Mouse (Mus musculus) kidney, adult 11 months (tissue): Measurements from ENCODE around the gene Cnn2.

Source experiments
- DNase-seq: peaks from one replicate; pipeline ENCODE4 v3.0.0; 2022

Cnn2 gene

DNA sequence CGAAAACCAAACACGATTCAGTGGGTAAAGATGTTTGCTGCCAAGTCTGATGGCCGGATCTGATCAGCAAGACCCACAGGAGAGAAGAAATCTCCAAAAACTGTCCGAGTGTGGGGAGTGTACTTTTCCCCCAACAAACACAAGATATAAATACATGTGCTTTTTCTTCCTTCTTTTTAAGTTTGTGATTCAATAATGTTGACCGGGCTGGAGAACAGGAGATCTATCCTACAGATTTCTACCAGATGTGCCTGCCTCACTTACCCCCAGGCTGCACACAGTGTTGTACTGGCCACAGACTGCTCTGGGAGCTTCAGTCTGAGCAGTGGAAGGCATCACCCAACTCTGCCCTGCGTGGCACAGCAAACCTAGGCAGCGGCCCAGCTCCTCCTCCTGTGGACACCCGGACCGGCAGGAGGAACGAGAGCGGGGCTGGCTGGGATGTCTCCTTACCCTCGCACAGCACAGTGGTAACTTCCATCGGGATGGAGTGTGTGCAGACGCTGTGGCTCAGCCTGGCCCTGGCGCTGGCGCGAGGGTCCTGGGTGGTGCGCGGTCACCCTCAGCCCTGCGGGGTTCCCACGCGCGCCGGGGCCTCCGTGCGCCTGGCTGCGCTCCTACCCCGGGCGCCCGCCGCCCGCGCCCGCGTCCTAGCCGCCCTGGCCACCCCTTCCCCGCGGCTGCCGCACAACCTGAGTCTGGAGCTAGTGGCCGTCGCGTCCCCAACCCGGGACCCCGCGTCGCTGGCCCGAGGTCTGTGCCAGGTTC lies 17.8 kb upstream of the Cnn2 start, which contains the start of gene Grin3b:
Gene Grin3b (plus strand): TSS at position 301 of the 768 bp plus-strand sequence.
- no peak for DNase-seq

DNA sequence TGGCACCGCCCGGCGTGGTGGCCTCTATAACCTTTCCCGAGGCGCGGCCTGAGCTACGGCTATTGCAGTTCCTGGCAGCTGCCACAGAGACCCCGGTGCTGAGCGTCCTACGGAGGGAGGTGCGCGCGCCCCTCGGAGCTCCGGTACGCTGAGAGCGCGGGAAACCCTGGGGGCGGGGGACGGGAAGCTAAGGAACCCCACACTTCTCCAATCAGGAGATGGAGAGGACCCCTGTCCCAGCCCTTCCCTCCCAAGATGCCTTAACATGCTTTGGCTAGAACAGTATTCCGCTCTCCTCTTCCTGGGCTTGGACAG lies 17.2 kb upstream of the Cnn2 start:
- no peak for DNase-seq

DNA sequence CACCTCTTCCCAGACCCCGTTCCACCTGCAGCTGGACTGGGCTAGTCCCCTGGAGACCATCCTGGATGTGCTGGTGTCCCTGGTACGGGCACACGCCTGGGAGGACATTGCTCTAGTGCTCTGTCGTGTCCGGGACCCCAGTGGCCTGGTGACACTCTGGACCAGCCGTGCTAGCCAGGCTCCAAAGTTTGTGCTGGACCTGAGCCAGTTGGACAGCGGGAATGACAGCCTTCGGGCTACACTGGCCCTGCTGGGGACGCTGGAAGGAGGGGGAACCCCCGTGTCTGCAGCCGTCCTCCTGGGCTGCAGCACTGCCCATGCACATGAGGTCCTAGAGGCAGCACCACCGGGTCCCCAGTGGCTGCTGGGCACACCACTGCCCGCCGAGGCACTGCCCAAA lies 15.6 kb upstream of the Cnn2 start:
- DNase-seq: no peak

DNA sequence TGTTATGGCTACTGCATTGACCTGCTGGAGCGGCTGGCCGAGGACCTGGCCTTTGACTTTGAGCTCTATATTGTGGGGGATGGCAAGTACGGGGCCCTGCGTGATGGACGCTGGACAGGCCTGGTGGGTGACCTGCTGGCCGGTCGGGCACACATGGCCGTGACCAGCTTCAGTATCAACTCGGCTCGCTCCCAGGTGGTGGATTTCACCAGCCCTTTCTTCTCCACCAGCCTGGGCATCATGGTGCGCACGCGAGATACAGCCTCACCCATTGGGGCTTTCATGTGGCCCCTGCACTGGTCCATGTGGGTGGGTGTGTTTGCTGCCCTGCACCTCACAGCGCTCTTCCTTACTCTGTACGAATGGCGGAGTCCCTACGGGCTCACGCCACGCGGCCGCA lies 14.3 kb upstream of the Cnn2 start:
- no peak for DNase-seq

DNA sequence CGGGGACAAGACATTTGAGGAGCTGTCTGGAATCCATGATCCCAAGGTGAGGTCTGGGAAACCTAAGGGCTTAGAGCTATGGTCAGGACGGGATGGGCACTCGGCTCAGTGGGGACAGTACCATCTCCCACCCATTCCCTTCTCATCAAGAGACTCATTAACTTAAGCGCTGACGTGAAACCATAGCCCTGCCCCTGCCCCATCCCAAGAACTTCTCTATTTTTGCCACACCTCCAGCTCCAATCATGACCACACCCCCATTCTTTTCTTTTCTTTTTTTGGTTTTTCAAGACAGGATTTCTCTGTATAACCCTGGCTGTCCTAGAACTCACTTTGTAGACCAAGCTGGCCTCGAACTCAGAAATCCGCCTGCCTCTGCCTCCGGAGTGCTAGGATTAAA lies 13.7 kb upstream of the Cnn2 start:
- no peak for DNase-seq

DNA sequence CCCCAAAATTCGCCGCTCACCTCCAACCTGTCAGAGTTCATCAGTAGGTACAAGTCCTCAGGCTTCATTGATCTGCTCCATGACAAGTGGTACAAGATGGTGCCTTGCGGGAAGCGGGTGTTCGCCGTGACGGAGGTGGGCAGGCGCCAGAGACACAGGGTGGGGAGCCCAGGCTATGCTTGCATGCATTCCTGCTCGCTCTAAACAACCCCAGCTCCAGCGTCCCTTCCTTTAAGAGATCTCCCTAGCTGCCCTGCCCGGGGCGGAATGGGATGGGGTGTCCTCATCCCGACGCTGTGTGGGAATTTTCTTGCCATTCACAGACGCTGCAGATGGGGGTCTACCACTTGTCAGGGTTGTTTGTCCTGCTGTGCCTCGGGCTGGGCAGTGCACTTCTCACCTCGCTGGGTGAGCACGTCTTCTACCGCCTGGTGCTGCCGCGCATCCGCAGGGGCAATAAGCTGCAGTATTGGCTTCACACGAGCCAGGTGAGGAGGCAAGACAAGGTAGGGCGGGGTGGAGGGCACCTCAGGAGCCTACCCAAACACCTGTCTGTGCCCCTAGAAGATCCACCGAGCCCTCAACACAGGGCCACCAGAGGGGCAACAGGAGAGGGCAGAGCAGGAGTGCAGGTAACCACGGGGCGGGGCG lies 12.2 kb upstream of the Cnn2 start:
- DNase-seq: no peak

DNA sequence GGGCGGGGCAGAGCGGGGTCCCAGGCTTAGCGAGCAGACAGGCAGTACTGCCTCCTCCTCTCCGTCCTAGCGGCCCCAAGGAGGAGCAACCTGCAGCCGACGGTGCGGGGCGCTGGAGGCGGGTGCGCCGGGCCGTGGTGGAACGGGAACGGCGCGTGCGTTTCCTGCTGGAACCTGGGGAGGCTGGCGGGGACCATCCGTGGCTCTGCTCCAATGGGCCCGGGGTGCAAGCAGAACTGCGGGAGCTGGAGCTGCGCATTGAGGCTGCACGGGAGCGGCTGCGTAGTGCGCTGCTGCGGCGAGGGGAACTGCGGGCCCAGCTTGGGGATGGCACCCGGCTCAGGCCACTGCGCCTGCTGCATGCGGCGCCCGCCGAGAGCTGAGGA lies 11.7 kb upstream of the Cnn2 start:
- no peak for DNase-seq

DNA sequence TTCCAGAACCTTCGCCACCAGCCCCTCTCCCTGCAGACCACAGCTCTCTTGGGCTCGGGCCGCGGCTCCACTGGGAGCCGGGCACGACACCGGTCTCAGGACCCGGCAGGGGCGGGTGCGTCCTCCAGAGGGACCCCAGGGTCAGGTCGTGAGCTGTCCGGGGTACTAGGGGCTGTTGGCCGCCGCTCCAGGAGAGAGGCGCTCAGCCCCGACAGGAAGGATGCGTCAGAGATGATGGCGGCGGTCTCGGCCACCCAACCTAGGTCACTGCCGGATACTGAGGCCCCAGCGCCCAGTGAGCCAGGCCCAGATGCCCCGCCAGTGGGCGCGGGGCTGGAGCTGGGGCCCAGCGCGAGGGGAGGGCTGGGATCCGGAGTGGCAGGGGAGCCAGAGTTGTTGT lies 11.1 kb upstream of the Cnn2 start:
- no peak for DNase-seq

DNA sequence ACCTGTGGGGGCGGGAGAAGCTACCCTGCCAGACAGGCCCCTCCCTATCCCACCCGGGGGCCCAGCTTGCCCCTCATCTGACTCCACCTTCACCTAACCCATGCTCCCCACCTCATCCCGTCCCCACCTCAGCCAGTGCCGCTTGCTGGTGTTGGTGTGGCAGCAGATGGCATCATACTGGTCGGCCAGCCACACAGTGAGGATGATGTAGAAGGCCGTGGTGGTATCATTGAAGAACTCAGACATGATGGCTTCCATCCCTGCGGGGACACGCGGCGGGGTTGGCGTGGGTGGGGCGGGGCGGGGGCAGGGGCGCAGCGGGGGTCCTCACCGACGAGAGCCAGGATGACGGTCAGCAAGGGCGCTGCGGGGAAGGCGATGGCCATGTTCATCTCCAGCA lies 10.3 kb upstream of the Cnn2 start:
- DNase-seq: no peak

DNA sequence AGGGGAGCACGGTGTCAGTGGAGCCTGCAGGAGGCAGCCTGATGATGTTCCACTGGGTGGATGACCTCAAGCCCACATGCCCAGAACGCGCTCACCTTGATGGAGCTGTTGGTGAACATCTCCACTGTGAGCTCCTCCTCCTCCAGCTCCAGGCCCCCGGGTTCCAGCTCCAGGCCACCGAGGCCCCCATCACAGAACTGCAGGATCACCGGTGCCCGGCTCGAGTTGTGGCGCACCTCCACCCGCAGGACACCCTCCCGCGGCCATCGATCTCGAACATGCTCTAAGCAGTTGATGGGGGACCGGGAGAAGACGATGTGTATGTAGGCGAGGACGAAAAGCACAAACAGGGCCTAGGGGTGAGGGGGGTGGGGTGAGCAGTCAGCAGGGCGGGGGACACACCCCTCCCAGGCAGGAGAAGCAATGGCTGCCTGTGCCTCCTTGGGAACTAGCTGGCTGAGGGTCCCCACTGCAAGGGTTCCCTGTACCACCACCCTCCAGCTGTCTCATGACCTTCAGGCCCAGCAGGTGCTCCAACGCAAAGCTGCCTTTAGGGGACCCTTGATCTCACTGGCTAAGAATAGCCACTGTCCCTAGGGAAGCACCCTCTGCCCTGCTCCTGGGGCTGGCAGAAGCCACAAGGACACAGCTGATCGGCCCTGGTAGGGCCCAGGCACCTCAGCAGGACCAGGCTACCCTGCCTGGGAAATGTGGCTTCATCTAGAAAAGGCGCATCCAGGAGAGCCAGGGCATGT lies 8.8 kb upstream of the Cnn2 start:
- no peak for DNase-seq

DNA sequence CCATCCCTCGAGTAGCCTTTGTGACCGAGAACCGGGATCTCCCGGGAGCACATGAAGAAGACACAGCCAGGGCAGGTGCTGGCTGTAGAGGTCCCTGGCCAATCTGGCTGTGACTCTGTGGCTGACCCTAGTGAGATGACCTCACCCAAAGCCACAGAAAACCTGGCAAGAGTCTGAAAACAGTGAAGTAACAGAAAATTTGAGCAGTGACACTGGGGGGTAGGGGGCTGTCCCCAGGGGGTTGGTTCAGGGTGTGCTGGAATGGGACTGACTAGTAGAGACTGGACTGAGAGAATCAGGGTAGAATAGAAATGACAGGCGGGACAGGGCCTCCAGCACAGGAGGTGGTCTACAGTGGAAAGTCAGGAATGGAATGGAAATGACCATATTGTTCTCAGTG lies 5.2 kb upstream of the Cnn2 start:
- DNase-seq: no peak

DNA sequence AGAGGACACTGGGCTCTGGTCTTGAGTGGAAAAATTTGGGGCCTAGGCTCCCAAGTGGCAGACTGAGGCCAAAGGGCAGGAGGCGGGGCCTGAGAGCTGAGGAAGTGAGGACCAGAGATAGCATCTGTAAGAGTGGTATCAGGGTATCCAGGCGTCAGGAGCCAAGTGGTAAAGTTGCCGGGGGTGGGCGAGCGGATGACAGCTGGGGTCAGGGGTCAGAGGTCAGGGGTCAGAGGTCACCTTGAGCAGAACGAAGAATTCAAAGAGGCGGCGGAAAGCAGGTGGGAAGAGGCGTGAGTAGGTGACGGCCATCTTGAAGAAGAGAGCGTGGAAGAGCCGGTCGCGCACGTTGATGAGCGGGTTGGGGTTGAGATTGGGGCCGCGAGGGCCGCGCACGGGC lies 4.7 kb upstream of the Cnn2 start:
- peak; percentile 84 for DNase-seq

DNA sequence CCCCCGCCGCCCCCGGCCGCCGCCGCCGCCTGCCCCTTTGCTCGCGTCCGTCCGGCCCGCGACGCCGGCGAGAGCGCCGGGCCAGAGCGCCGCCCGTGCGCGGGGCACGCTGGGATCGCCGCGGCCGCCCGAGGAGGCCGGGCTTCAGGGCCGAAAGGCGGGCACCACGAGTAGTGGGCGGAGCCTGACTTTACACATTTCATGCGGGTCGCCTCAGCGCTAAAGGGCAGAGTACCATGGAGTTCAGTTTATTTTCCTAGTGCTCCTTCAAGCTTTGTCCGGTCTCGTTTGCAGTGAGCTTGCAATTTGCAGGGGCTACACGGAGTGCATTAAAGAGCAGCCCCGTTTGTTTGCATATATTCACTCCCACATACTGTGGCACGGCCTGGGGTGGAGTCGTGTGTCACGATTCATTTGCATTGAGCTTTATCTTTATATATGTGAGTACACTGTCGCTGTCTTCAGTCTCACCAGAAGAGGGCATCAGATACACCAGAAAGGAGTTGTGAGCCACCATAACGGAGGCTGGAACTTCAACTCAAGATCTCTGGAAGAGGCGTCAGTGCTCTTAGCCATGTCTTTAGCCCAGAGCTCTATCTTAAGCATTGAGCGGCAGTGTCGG lies 4.1 kb upstream of the Cnn2 start, which contains the start of gene Tmem259:
Gene Tmem259 (minus strand): TSS at position 136 of the 622 bp plus-strand sequence.
- DNase-seq: peak; percentile 88

DNA sequence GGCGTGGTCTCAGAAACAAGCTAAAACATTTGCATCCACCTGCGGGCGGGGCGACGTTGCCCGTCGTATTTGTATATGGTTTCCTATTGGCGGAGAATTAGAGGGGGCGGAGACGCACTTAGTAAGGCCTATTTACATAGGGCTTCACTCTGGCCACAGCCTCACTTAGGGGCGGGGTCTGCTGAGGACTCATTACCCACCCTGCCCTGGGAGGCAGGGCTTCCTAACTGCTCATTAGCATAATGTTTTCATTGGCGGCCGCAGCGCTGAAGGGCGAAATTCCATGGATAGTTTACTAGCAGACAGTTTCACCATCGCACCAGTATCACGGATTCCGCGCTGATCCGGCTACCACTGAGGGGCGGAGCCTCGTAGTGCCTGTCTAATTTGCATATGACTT lies 3.5 kb upstream of the Cnn2 start:
- DNase-seq: peak; percentile 100

DNA sequence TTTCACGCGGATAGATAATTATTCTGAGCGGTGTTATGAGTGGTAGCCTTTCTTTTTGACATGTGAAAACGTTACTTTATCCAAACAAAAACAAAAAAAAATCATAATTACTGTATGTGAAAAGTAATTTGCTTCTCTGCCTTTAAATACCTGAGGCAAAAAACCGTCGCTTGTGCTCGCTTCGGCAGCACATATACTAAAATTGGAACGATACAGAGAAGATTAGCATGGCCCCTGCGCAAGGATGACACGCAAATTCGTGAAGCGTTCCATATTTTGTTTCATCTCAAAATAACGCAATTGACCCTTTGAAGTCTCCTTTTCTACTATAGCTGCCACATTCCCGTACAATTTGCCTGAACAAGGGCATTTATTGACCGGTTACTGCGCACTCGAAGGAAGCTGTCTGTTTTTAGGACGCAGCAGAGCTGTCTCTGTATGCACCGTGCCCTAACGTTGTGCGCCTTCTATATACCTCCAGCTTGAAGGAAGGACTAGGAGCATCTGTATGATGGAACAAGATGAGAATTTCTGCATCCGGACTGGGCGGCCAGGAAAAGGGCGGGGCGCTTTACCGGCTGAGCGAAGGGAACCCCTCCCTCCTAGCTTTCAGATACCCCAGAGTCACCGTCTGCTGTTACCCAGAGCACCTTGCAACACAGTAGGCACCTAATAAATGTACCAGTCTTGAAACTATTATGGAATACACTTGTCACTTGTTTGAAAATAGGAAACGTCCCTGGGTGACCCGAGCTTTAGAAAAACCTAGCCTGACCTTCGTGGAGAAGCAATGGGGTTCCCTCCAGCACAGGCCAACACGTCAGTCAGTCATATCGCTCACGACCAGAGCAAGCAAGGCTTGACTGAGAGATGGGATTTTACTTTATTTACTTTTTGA lies 2.8 kb upstream of the Cnn2 start:
- peak; percentile 74 for DNase-seq

DNA sequence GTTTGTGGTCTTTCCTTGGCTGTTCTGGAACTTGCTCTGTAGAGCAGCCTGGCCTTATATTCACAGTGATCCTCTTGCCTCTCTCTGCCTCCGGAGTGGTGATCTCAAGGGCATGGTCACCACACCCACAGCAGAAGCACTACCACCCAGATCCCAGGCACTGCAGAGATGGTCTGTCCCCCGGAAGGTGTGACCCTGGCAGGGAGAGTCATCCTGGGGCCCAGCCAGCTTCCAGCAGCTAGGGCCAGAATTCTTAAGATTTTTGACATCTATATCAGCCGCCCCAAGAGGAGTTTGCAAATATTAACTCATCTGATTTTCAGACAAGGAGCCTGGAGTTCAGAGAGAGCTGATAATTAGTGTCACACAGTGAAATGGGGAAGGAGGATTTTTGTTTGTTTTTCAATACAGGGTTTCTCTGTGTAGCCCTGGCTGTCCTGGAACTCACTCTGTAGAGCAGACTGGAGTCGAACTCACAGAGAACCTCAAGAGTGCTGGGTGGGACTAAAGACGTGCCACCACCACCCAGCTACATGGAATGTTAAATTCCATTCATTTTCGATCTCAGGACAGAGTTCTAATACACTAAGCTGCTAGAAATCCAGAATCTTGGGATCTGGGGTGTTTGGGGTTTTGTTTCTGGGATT lies 2.0 kb upstream of the Cnn2 start:
- no peak for DNase-seq

DNA sequence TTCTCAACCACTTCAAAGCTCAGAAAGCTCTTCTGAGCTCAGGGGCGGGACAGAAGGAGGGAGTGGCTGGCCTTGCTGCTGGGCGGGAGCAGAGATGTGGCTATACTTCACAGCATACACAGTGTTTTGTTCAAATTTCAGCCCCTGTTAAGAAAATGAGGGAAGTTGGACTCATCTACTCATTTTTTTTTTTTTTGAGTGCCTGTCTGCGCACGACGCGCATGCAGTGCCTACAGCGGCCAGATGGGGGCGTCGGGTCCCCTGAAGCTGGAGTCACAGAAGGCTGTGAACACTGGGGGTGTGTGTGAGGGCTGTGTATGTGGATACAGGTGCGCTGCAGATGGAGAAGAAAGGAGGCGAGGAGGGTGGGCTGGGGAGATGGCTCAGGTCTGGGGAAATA lies 1.4 kb upstream of the Cnn2 start:
- peak; percentile 81 for DNase-seq

DNA sequence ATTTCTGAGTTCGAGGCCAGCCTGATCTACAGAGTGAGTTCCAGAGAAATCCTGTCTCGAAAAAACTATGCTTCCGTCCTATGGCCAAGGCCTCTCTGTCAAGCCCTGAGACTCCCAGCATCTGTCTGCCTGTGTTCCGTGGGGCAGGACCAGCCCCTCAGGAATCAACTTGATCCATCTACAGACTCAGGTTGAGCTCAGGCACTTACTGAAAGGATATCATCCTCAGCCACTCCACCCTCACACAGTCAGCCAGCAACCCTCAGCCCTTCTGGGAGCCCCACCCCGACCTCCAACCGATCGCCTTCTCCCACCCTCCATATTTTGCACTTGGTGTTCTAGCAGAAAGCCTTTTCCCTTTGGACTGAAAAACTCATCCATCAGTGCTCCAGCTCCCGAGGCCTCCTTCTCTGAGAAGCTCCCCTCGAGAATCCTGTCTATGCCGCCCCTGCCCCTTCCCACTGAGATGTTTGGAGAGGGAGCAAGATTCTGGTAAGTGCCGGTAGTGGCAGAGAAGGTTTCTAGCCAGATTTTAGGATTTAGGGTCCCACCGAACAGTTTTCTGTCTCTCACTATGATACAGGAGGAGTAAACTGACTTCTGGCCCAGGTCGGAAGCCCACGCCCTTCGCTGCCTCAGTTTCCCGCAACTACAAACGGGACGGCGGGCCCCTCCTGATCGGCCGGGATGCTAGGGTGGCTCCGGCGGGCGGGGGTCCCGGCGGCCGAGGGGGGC lies 446 bp upstream of the Cnn2 start:
- no peak for DNase-seq

DNA sequence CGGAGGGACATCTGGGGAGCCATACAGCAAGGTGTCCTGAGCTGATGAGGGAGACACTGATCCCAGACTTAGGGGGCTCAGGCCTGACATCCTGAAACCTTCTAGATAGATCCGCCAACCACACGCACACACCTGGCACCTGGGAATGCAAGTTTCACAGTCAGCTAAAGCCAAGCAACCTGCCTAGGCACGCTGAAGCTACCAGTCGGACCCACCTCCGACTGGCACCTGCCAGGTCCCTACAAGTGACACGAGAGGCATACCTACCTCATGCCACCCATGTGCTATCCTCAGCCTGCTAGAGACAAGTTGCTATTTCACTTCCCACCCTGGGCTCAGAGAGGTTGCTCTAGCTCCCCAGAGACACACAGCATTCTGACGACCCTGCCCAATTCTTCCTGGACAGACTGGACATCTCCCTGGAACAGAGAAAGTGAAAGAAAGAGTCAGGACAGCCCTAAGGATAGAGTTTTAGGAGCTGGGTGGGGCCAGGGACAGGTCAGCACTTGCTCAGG lies 945 bp downstream of the Cnn2 start:
- no peak for DNase-seq

DNA sequence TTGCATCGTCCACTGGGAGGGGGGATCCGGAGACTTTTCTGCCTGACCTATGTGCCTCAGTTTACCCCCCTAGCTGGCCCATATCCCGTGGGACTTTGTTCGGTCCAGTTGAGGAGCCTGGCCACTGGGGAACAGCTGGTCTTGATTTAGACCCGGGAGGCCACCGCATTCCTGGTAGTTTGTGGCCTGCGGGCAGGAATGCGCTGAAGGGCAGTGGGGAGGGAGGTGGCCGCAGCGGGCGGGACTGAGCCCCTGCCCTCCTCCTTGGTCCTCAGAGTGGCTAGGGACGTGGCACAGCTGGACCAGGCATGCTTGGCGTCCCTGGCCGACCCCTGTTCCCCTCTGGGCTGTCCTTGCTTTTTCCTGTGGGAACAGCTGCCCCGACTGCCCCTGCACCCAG lies 1.5 kb downstream of the Cnn2 start:
- DNase-seq: no peak

DNA sequence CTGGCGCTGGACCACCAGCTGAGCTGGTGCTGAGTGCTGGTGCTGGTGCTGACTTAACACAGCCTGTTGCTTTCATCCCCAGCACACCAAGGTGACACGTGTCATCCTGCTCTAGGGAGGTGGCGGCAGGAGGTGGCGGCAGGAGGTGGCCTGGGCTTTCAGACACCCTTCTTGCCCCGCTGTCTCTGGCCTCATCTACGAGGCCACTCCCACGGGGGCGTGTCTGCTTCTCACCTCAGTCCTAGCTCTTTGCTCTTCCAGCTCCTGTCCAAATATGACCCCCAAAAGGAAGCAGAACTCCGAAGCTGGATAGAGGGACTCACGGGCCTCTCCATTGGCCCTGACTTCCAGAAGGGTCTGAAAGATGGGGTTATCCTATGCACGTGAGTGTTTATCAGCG lies 2.7 kb downstream of the Cnn2 start:
- no peak for DNase-seq
